Mouse (Mus musculus) CD4-positive, CD25-positive, alpha-beta regulatory T cell (primary cell): ENCODE data around the gene Ppp4r2. TPM values are rescaled to one million over a fixed set of nuclear protein-coding genes. Genes with fewer than 3 reads are reported as not detected.

Source experiments
- polyA plus RNA-seq: library from polyadenylated mRNA; unstranded; fragments of 100-300 nt; shearing (Covaris generic); gene quantifications from one replicate; pipeline ENCODE4 v1.2.1, GENCODE M21; 2017

The Ppp4r2 gene
- polyA plus RNA-seq, result 54.5 TPM

GRCm38 (mm10) chr6:100833355-100833754 lies at the start of gene Ppp4r2:
Gene Ppp4r2 (plus strand): TSS chr6:100833622.

Other genes starting within 250 kb of the Ppp4r2 start
- gene Shq1, start 162.5 kb upstream of the Ppp4r2 start, polyA plus RNA-seq, result 9.0 TPM
- gene Gxylt2, start 128.9 kb upstream of the Ppp4r2 start, polyA plus RNA-seq, result 0.16 TPM